Mouse (Mus musculus): ENCODE measurements around the gene Cela3b.

DNA sequence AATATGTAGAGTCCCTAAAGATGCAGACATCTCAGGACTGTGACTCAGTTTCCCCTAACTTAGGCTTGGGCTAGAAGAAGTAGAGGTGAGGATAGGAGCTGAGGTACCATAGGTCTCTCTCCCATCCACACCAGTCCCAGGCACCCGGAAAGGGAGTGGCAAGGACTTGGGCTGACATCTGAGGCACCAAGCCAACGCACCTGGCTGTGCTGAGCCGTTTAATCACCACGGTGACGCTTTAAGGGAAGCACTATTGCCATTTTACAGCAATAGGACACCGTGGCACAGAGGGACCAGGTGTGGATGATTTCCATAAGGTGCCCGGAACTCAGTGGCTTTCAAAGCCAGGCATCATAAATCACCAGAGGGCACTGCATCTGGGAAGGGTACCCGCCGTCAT is 28.0 kb upstream of the Cela3b start:
- no peak for TF ChIP-seq CTCF (IDR thresholded peaks at IDR 0.05; ENCODE audit: control insufficient read depth, insufficient read depth, insufficient read length)
- TF ChIP-seq USF1 (IDR thresholded peaks at IDR 0.05; ENCODE audit: low read depth): no peak
- TF ChIP-seq MYOG (IDR thresholded peaks at IDR 0.05; ENCODE audit: control insufficient read depth, extremely low read depth, insufficient read length): no peak
- TF ChIP-seq MAX (IDR thresholded peaks at IDR 0.05): no peak
